Comparison of ENCODE assay signal across 23 mouse cellular contexts in the genomic region with DNA sequence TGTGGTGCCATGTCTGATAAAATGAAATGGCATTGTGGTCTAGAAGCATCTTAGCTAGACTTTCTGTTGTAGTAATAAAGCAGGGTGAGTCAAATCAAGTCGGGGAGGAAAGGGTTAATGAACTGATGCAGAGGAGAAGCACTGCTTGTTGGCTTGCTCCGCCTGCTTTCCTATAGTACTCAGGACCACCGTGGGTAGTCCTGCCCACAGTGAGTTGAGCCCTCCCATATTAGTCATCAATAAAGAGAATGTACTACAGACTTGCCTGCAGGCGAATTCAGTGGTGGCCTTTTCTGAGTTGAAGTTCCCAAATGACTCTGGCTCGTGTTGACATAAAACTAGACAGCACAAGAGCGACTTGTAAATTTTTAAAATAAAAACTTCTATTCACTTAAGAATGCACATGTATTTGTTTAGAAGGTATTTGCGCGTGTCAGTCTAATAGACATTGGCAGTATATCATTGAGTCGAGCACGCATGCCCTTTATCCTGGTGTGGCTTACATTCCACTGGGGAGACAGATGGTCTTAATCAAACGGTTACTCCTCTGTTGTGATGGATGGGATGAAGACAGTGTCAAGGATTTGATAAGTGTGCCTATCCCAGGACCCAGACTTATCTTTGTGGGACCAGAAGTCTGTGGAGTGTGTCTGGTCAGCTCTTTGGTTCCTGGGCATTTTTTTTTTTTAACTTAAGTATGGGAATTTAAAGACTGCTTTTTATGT. TPM values are rescaled to one million over a fixed set of nuclear protein-coding genes. Genes with fewer than 3 reads are reported as not detected.
DNase-seq lines count a peak whose midpoint lies in the region; ATAC-seq lines count a peak whose summit lies in the region.
"Had no signal": no experiment of that assay in that cellular context is flagged by ENCODE, and none has a peak within 500 bp of the region (broad histone marks: within the 10 kb centered on the region; RNA-seq: fewer than 3 reads in every experiment).

No protein-coding gene starts in this region.

- no peaks in the 10 kb centered on the region for H3K27me3 ChIP-seq in midbrain, embryonic 14.5 days (ENCODE audit: control insufficient read depth, insufficient read depth, low read length)
- H3K27me3 ChIP-seq in midbrain, embryonic 11.5 days (ENCODE audit: control insufficient read depth, insufficient read depth, low read length) = no peaks in the 10 kb centered on the region
- H3K27me3 ChIP-seq in embryonic facial prominence, embryonic 11.5 days (ENCODE audit: control insufficient read depth, insufficient read depth, low read length) = no peaks in the 10 kb centered on the region
- H3K27me3 ChIP-seq: forebrain, embryonic 15.5 days had no signal

- H3K9me3 ChIP-seq in midbrain, embryonic 14.5 days (ENCODE audit: control insufficient read depth, low read length) = no peaks in the 10 kb centered on the region
- no peaks in the 10 kb centered on the region for H3K9me3 ChIP-seq in midbrain, embryonic 11.5 days (ENCODE audit: control insufficient read depth, low read length)
- H3K9me3 ChIP-seq in embryonic facial prominence, embryonic 11.5 days (replicated peaks; ENCODE audit: control insufficient read depth, low read length) = no peaks in the 10 kb centered on the region
- H3K9me3 ChIP-seq: forebrain, embryonic 15.5 days; midbrain, embryonic 12.5 days had no signal

- WGBS in midbrain, embryonic 14.5 days = 62% methylated on average over 11 of the region's 11 CpGs
- 61% methylated on average over 11 of the region's 11 CpGs for WGBS in midbrain, embryonic 11.5 days
- 29% methylated on average over 11 of the region's 11 CpGs for WGBS in embryonic facial prominence, embryonic 11.5 days

- no peak for ATAC-seq in midbrain, embryonic 14.5 days (ENCODE audit: low FRiP score, low TSS enrichment)
- no peak for ATAC-seq in midbrain, embryonic 11.5 days (ENCODE audit: low FRiP score)
- 0 out of 2 replicates have a peak, but pooled peaks have one; percentile 65 for ATAC-seq in embryonic facial prominence, embryonic 11.5 days (replicated peaks; ENCODE audit: insufficient number of reproducible peaks, low FRiP score, low TSS enrichment, low read depth)
- ATAC-seq in granulocyte monocyte progenitor cell, adult 5-6 weeks (replicated peaks; ENCODE audit: poor library complexity, severe bottlenecking) = no peak
- ATAC-seq: forebrain, embryonic 15.5 days; hindbrain, postnatal 0 days; intestine, postnatal 0 days; liver, postnatal 0 days; lung, postnatal 0 days had no signal

- peak; percentile 4 for DNase-seq in midbrain, embryonic 14.5 days
- no peak for DNase-seq in midbrain, embryonic 11.5 days (ENCODE audit: low spot score, missing footprints)
- peak; percentile 64 for DNase-seq in embryo, embryonic 10.5 days (ENCODE audit: low spot score)
- peak; percentile 60 for DNase-seq in embryonic facial prominence, embryonic 11.5 days (ENCODE audit: low spot score)
- peak; percentile 13 for DNase-seq in yolk sac, embryonic 10.5 days (ENCODE audit: low spot score)
- DNase-seq in layer of hippocampus, adult 18-20 months (ENCODE audit: low spot score in 2 of 2) = no peak
- DNase-seq: adrenal gland, postnatal 14 days; cerebellum, adult 2 months; gastrocnemius, postnatal 14 days; heart, adult 2 months; kidney, postnatal 4 days; left cerebral cortex, postnatal 4 days; liver, postnatal 0 days; right cerebral cortex, postnatal 4 days; thymus, postnatal 25 days had no signal

- no peaks in the 10 kb centered on the region for H3K36me3 ChIP-seq in midbrain, embryonic 14.5 days (ENCODE audit: control insufficient read depth, insufficient read depth, low read length)
- no peaks in the 10 kb centered on the region for H3K36me3 ChIP-seq in midbrain, embryonic 11.5 days (ENCODE audit: control insufficient read depth, insufficient read depth, low read length)
- H3K36me3 ChIP-seq in embryonic facial prominence, embryonic 11.5 days (replicated peaks; ENCODE audit: control insufficient read depth, insufficient read depth, low read depth, low read length) = no peaks in the 10 kb centered on the region
- H3K36me3 ChIP-seq: forebrain, embryonic 15.5 days; midbrain, embryonic 12.5 days had no signal

- H3K27ac ChIP-seq in midbrain, embryonic 14.5 days (replicated peaks; ENCODE audit: low read depth, low read length) = no peak overlapping the region
- H3K27ac ChIP-seq in midbrain, embryonic 11.5 days (ENCODE audit: low read depth, low read length) = no peak overlapping the region
- H3K27ac ChIP-seq in embryonic facial prominence, embryonic 11.5 days (replicated peaks; ENCODE audit: low read depth, low read length) = no peak overlapping the region
- H3K27ac ChIP-seq: forebrain, embryonic 15.5 days; heart, adult 2 months; hindbrain, postnatal 0 days; macrophage; midbrain, embryonic 12.5 days had no signal

- H3K4me1 ChIP-seq in midbrain, embryonic 14.5 days (ENCODE audit: control insufficient read depth, insufficient read depth, low read length) = peaks cover 8% of the 10 kb centered on the region; the same call in 1 of the 2 replicates
- H3K4me1 ChIP-seq in midbrain, embryonic 11.5 days (ENCODE audit: control insufficient read depth, insufficient read depth, low read length) = peaks cover 18% of the 10 kb centered on the region
- 0 out of 2 replicates have a peak, but pooled peaks cover 2% of the 10 kb centered on the region for H3K4me1 ChIP-seq in embryonic facial prominence, embryonic 11.5 days (ENCODE audit: control insufficient read depth, insufficient read depth, low read length)

- H3K9ac ChIP-seq in midbrain, embryonic 14.5 days (replicated peaks; ENCODE audit: low read length) = no peak overlapping the region
- no peak overlapping the region for H3K9ac ChIP-seq in midbrain, embryonic 11.5 days (ENCODE audit: low read length)
- no peak overlapping the region for H3K9ac ChIP-seq in embryonic facial prominence, embryonic 11.5 days (replicated peaks; ENCODE audit: low read length)
- H3K9ac ChIP-seq: forebrain, embryonic 15.5 days; liver, postnatal 0 days; midbrain, embryonic 12.5 days had no signal

- H3K4me3 ChIP-seq in midbrain, embryonic 14.5 days (replicated peaks; ENCODE audit: low read depth, low read length) = no peak overlapping the region
- H3K4me3 ChIP-seq in midbrain, embryonic 11.5 days (ENCODE audit: low read depth, low read length) = no peak overlapping the region
- no peak overlapping the region for H3K4me3 ChIP-seq in embryonic facial prominence, embryonic 11.5 days (ENCODE audit: low read depth, low read length)
- H3K4me3 ChIP-seq: forebrain, embryonic 15.5 days; heart, adult 2 months; midbrain, embryonic 12.5 days had no signal

- H3K4me2 ChIP-seq in midbrain, embryonic 14.5 days (ENCODE audit: low read length) = no peak overlapping the region
- H3K4me2 ChIP-seq in midbrain, embryonic 11.5 days = no peak overlapping the region
- no peak overlapping the region for H3K4me2 ChIP-seq in embryonic facial prominence, embryonic 11.5 days (ENCODE audit: low read depth, low read length)
- H3K4me2 ChIP-seq: forebrain, embryonic 15.5 days; liver, embryonic 11.5 days; midbrain, embryonic 12.5 days had no signal

RNA-seq across cellular contexts. Expression of gene Mylk, which starts 59.4 kb away (rescaled TPM):
- polyA plus RNA-seq in midbrain, embryonic 14.5 days (2014; fragmentation: Nextera tagmentation; extraction: Ambion mirVana) = 2.8 and 4.9 TPM in 2 replicates
- 6.9 TPM in 2 replicates for polyA plus RNA-seq in midbrain, embryonic 11.5 days (2014; fragmentation: Nextera tagmentation; extraction: Ambion mirVana)
- polyA plus RNA-seq in embryonic facial prominence, embryonic 11.5 days (2014; fragmentation: Nextera tagmentation; extraction: Ambion mirVana) = 5.8 and 7.0 TPM in 2 replicates
- 10 to 100 TPM; 13.8 to 14.8 TPM for total RNA-seq in layer of hippocampus, adult 18-20 months (2021)
- 0.17 and 0.92 TPM in 2 replicates for total RNA-seq in granulocyte monocyte progenitor cell, adult 5-6 weeks (2014; fragmentation: Nextera tagmentation)
- 3.1 and 4.3 TPM in 2 replicates for total RNA-seq in granulocyte monocyte progenitor cell, adult 5-6 weeks (2017)

Comparison
In these comparisons a context has a peak if more than half of its experiments do, and no peak if none do; other contexts are left out.
1. DNase-seq: peak in midbrain, embryonic 14.5 days (single experiment), embryo, embryonic 10.5 days (single experiment), embryonic facial prominence, embryonic 11.5 days (single experiment) and yolk sac, embryonic 10.5 days (single experiment); none in midbrain, embryonic 11.5 days (single experiment) and layer of hippocampus, adult 18-20 months (0 of 2).